Mouse (Mus musculus): Measurements from ENCODE around the gene Acbd6.

Acbd6 gene

GRCm38 (mm10) chr1:155558012-155558842, at the start of gene Acbd6:
Gene Acbd6, plus strand, starts transcription at chr1:155558120.
- peak; percentile 64 for DNase-seq (ENCODE audit: low spot score)

GRCm38 (mm10) chr1:155510263-155510662, 47.7 kb upstream of the Acbd6 start:
- no peak for DNase-seq (ENCODE audit: low spot score)

DNA sequence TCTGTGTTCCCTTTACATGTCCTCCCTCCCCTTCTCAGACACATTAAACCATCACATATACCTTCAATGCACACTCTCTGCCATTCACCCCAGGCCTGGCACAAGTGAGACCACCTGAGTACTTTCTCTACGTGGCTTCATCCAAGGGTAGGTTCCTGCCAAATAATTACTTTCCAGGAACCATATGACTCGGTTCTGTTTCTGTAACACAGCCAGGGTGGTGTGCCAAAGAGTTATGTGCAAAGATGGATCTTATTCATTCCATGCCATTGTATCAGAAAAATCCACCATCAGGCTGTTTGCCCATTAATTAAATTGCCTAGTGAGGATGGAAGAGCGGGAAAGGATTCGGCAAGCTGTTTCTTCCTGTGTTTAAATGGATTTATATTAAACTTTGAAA, 42.1 kb upstream of the Acbd6 start:
- DNase-seq (ENCODE audit: low spot score), result no peak

- DNase-seq (ENCODE audit: low spot score), result peak; percentile 9
Observed at GRCm38 (mm10) chr1:155516594-155516993, 41.3 kb upstream of the Acbd6 start.

DNA sequence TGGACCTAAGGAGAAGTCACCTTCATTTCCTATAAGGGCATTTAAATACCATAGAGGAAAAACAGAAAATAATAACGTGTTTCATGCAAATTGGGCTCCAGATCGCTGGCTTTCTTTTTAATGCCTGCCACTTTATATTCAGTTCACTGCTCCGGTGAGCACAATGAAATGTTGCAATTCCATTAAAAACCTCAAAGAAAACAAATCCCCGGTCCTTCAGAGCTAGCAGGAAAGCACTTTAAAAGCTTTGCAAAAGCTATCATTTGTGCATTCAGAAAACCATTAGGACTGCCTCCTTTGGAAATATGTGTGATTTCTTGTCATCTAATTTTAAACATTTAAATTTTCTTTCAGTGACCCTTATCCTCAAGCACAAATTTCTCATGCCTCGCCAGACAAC, 40.9 kb upstream of the Acbd6 start:
- DNase-seq (ENCODE audit: low spot score), result no peak

- no peak for DNase-seq (ENCODE audit: low spot score)
Observed at GRCm38 (mm10) chr1:155520285-155520684, 37.6 kb upstream of the Acbd6 start.

- DNase-seq (ENCODE audit: low spot score), result no peak
Observed at GRCm38 (mm10) chr1:155522493-155522892, 35.4 kb upstream of the Acbd6 start.

DNA sequence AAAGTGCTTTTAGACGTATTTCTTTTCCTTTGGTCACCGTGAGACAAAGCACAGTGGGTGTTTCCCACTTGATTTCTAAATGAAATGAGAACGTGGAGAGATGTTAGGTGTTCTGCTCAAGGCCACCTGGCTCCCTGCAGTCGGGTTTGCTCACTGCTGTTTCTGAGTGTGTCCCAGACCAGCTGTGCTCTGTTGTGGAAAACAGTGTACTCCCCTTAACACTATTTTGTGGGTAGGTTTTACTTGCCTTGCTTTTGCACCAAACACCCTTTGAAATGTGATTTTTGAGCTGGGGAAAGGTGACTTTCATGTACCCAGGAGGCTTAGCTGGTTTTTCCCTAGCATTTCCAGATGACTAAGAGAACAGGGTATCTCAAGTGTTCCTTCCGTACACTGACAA, 31.7 kb upstream of the Acbd6 start:
- no peak for DNase-seq (ENCODE audit: low spot score)

- DNase-seq (ENCODE audit: low spot score), result no peak
Observed at GRCm38 (mm10) chr1:155527027-155527786, 30.7 kb upstream of the Acbd6 start.

DNA sequence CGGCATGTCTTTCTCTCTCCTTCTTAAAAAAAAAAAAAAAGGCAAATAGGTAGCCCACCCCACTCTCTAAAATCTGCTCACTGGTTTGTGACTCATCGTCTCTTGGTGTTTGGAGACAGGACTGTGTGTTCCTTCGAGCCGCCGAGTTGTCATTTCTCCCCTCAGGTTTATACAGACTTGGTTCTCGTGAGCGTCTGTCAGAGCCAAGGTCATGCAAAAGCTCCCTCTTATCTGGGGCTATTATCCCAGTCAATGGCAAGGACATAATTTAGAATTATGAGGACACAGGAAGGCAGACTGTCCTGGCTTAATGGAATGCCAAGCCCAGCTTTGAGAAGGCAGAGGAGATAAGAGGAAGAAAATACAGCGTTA, 30.1 kb upstream of the Acbd6 start:
- no peak for DNase-seq (ENCODE audit: low spot score)

DNA sequence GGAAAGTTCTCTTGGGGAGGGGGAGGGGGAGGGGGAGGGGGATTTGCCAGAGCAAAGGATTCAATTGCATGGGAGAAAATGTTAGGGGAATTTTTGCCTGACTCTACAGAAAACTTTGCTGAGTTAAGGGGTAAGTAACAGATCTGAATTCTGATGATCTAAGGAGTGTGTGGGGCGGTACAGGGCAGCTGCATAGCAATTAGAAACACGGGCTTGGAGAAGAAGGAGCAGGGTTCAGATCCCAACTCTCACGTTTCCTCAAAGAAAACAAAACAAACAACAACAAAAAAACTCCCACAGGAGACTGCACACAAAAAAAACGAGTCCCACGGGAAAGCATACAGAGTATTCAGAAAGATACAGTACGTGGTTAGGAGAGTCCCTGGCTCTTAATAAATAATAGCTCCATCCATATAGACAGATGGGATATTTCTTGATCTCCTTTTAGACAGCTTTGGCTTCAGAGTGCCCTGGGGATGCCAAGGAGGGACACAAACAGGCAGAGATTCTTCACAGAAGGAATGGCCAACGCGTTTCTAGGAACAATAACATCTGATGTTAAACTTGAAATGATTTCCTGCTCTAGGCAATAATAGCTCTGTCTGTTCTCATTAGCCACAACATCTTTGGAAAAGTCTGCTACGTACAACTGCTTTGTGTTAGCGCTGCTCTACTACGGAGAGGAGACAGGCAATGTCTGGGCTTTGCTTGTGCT, 29.4 kb upstream of the Acbd6 start:
- DNase-seq (ENCODE audit: low spot score), result no peak

- DNase-seq (ENCODE audit: low spot score), result no peak
Observed at GRCm38 (mm10) chr1:155529120-155529963, 28.6 kb upstream of the Acbd6 start.

DNA sequence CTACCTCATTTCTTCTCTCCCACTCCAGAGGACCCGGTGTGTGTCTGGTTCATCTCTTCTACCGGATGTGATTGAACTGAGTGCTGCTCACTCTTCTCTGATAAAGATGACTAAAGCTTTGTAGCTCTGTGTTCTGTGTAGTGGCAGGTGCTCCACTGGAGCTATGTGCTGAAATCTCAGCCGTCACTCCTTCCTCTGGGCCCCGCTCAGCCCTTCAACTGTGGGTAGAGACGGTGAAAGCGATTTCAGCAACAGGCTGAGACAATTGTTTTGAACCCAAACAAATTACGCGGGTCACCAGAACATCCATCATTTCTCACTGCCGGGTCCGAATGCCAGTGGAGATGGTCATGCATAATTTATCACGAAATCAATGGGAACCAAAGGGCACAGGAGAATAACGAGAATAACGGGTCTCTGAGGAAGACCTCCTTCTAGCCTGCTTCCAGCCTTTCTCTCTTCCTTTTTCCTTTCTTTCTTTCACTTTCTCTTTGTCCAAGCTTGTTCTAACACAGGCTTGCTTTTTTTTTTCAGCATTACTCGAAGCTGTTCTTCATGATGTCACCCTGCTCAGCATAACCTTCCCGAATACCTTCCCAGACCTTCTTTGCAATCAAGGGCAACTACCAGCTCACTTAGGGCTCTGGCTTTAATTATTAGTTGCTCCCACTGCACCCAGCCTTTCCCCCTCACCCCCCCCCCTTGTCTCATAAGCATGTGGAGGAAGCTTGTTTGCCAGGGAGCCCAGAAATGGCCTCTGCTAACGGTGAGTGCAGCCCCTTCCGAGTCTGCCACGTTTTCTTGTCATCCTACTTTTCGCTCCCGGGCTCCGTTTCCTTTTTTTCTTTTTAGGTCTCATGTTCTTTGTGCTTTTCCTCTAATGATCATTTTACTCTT, 27.1 kb upstream of the Acbd6 start:
- DNase-seq (ENCODE audit: low spot score), result no peak

GRCm38 (mm10) chr1:155532396-155532795, 25.5 kb upstream of the Acbd6 start:
- DNase-seq (ENCODE audit: low spot score), result no peak

- no peak for DNase-seq (ENCODE audit: low spot score)
Observed at GRCm38 (mm10) chr1:155532833-155533688, 24.9 kb upstream of the Acbd6 start.

DNA sequence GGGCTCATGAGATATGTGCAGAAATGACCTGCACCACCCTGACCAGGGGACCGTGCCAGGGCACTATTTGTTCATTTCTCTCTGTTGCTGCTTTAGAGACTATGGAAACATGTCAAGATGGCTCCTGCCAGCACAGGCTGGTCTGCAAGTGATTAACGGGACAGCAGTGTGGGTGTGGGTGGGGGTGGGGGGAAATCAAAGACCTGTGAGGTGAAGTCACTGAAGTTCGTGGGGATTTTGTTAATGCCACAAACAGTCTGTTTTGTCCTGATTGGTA, 24.3 kb upstream of the Acbd6 start:
- no peak for DNase-seq (ENCODE audit: low spot score)

DNA sequence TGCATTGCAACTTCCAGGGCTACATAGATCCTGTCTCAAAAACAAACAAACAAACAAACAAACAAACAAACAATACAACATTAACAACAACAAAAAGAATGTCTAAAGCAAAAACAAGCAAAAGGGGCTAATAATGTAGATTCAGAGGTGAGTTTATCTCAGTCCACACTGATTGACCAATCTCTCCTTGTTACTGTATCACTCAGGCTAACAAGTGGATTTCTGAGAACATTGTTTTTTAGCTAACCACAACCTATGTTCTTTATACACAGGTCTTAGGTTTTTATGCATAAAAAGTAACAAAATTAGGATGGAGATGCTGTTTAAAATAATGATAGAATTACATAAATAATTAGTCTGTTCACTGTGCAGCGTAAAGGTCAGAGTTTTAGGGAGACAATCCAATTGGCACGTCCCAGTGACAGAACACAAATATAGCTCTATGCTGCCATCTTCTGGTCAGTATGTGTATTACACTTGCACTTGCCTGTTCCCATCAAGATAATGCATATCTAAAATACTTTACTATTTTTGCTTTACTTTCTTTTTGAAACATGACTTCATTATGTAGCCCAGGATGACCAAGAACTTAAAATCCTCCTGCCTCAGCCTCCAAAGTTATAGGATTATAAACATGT, 20.8 kb upstream of the Acbd6 start:
- DNase-seq (ENCODE audit: low spot score), result no peak

GRCm38 (mm10) chr1:155538006-155538405, 19.9 kb upstream of the Acbd6 start:
- DNase-seq (ENCODE audit: low spot score), result no peak

GRCm38 (mm10) chr1:155557642-155558011, 293 bp upstream of the Acbd6 start:
- DNase-seq (ENCODE audit: low spot score), result no peak

GRCm38 (mm10) chr1:155560021-155560420, 2.1 kb downstream of the Acbd6 start:
- no peak for DNase-seq (ENCODE audit: low spot score)
